Mouse (Mus musculus): ENCODE measurements around the gene Znrf1. TPM values are rescaled to one million over a fixed set of nuclear protein-coding genes. Genes with fewer than 3 reads are reported as not detected.
A peak's percentile ranks its signal among the peaks of the same experiment; 100 is the strongest.

The Znrf1 gene
- polyA plus RNA-seq, 1 experiment from 2014 or later: 23.1 TPM

- H3K36me3 ChIP-seq (ENCODE audit: control insufficient read depth, insufficient read depth, low read length): no peaks in the 10 kb centered on the region
- peaks cover 19% of the 10 kb centered on the region; the same call in 1 of the 2 replicates for H3K4me1 ChIP-seq (ENCODE audit: control insufficient read depth, insufficient read depth, low read length)
- H3K4me2 ChIP-seq: no peak overlapping the region
- no peak overlapping the region for H3K9ac ChIP-seq (ENCODE audit: low read depth, low read length)
- no peaks in the 10 kb centered on the region for H3K27me3 ChIP-seq (ENCODE audit: control insufficient read depth, insufficient read depth, low read length)
- no peak for ATAC-seq (replicated peaks; ENCODE audit: insufficient number of reproducible peaks, low FRiP score, low TSS enrichment)
- no peak overlapping the region for H3K4me3 ChIP-seq (ENCODE audit: low read depth, low read length)
- WGBS (ENCODE audit: insufficient replicate concordance): 74% methylated on average over 9 of the region's 9 CpGs
- H3K27ac ChIP-seq (ENCODE audit: low read depth, low read length): peak overlapping the region; percentile 73
- no peaks in the 10 kb centered on the region for H3K9me3 ChIP-seq (replicated peaks; ENCODE audit: control insufficient read depth, low read length)
Observed at GRCm38 (mm10) chr8:111550002-111550870, 14.3 kb downstream of the Znrf1 start.

GRCm38 (mm10) chr8:111551511-111552130 lies 15.7 kb downstream of the Znrf1 start:
- H3K4me1 ChIP-seq (ENCODE audit: control insufficient read depth, insufficient read depth, low read length): peaks cover 17% of the 10 kb centered on the region; the same call in 1 of the 2 replicates
- no peaks in the 10 kb centered on the region for H3K36me3 ChIP-seq (ENCODE audit: control insufficient read depth, insufficient read depth, low read length)
- H3K27me3 ChIP-seq (ENCODE audit: control insufficient read depth, insufficient read depth, low read length): no peaks in the 10 kb centered on the region
- no peak overlapping the region for H3K4me3 ChIP-seq (ENCODE audit: low read depth, low read length)
- H3K4me2 ChIP-seq: no peak overlapping the region
- no peaks in the 10 kb centered on the region for H3K9me3 ChIP-seq (replicated peaks; ENCODE audit: control insufficient read depth, low read length)
- no peak overlapping the region for H3K27ac ChIP-seq (ENCODE audit: low read depth, low read length)
- WGBS (ENCODE audit: insufficient replicate concordance): 85% methylated on average over 8 of the region's 8 CpGs
- no peak for ATAC-seq (replicated peaks; ENCODE audit: insufficient number of reproducible peaks, low FRiP score, low TSS enrichment)
- H3K9ac ChIP-seq (ENCODE audit: low read depth, low read length): no peak overlapping the region

GRCm38 (mm10) chr8:111561824-111562223 lies 25.9 kb downstream of the Znrf1 start:
- H3K4me2 ChIP-seq: 0 out of 2 replicates have a peak overlapping the region, but pooled peaks have one; percentile 11
- ATAC-seq (replicated peaks; ENCODE audit: insufficient number of reproducible peaks, low FRiP score, low TSS enrichment): no peak
- WGBS (ENCODE audit: insufficient replicate concordance): 61% methylated on average over 4 of the region's 4 CpGs
- H3K9ac ChIP-seq (ENCODE audit: low read depth, low read length): no peak overlapping the region
- no peaks in the 10 kb centered on the region for H3K36me3 ChIP-seq (ENCODE audit: control insufficient read depth, insufficient read depth, low read length)
- H3K4me3 ChIP-seq (ENCODE audit: low read depth, low read length): no peak overlapping the region
- H3K9me3 ChIP-seq (replicated peaks; ENCODE audit: control insufficient read depth, low read length): no peaks in the 10 kb centered on the region
- H3K27ac ChIP-seq (ENCODE audit: low read depth, low read length): peak overlapping the region; percentile 64
- H3K27me3 ChIP-seq (ENCODE audit: control insufficient read depth, insufficient read depth, low read length): no peaks in the 10 kb centered on the region
- peaks cover 35% of the 10 kb centered on the region for H3K4me1 ChIP-seq (ENCODE audit: control insufficient read depth, insufficient read depth, low read length)

GRCm38 (mm10) chr8:111562274-111562803 lies 26.4 kb downstream of the Znrf1 start:
- Histone ChIP-seq H3K4me2 (no peak overlapping the region), H3K27me3 (ENCODE audit: control insufficient read depth, insufficient read depth, low read length) (no peaks in the 10 kb centered on the region), H3K4me3 (ENCODE audit: low read depth, low read length) (no peak overlapping the region), H3K4me1 (ENCODE audit: control insufficient read depth, insufficient read depth, low read length) (peaks cover 34% of the 10 kb centered on the region), H3K9me3 (replicated peaks; ENCODE audit: control insufficient read depth, low read length) (no peaks in the 10 kb centered on the region), H3K9ac (ENCODE audit: low read depth, low read length) (no peak overlapping the region), H3K27ac (ENCODE audit: low read depth, low read length) (no peak overlapping the region), H3K36me3 (ENCODE audit: control insufficient read depth, insufficient read depth, low read length) (no peaks in the 10 kb centered on the region)
- 92% methylated on average over 5 of the region's 5 CpGs for WGBS (ENCODE audit: insufficient replicate concordance)
- no peak for ATAC-seq (replicated peaks; ENCODE audit: insufficient number of reproducible peaks, low FRiP score, low TSS enrichment)

GRCm38 (mm10) chr8:111563075-111563474 lies 27.2 kb downstream of the Znrf1 start:
- whole genome bisulfite sequencing (ENCODE audit: insufficient replicate concordance): 96% methylated on average over 5 of the region's 5 CpGs
- H3K36me3 ChIP-seq (ENCODE audit: control insufficient read depth, insufficient read depth, low read length): no peaks in the 10 kb centered on the region
- H3K9ac ChIP-seq (ENCODE audit: low read depth, low read length): no peak overlapping the region
- H3K4me3 ChIP-seq (ENCODE audit: low read depth, low read length): no peak overlapping the region
- ATAC-seq (replicated peaks; ENCODE audit: insufficient number of reproducible peaks, low FRiP score, low TSS enrichment): no peak
- H3K4me2 ChIP-seq: no peak overlapping the region
- H3K9me3 ChIP-seq (replicated peaks; ENCODE audit: control insufficient read depth, low read length): no peaks in the 10 kb centered on the region
- no peak overlapping the region for H3K27ac ChIP-seq (ENCODE audit: low read depth, low read length)
- peaks cover 41% of the 10 kb centered on the region for H3K4me1 ChIP-seq (ENCODE audit: control insufficient read depth, insufficient read depth, low read length)
- H3K27me3 ChIP-seq (ENCODE audit: control insufficient read depth, insufficient read depth, low read length): no peaks in the 10 kb centered on the region

GRCm38 (mm10) chr8:111563687-111564086 lies 27.8 kb downstream of the Znrf1 start:
- Histone ChIP-seq H3K9ac (ENCODE audit: low read depth, low read length) (no peak overlapping the region), H3K27me3 (ENCODE audit: control insufficient read depth, insufficient read depth, low read length) (no peaks in the 10 kb centered on the region), H3K4me1 (ENCODE audit: control insufficient read depth, insufficient read depth, low read length) (peaks cover 43% of the 10 kb centered on the region), H3K36me3 (ENCODE audit: control insufficient read depth, insufficient read depth, low read length) (no peaks in the 10 kb centered on the region), H3K4me3 (ENCODE audit: low read depth, low read length) (no peak overlapping the region), H3K9me3 (replicated peaks; ENCODE audit: control insufficient read depth, low read length) (no peaks in the 10 kb centered on the region), H3K27ac (ENCODE audit: low read depth, low read length) (no peak overlapping the region), H3K4me2 (no peak overlapping the region)
- ATAC-seq (replicated peaks; ENCODE audit: insufficient number of reproducible peaks, low FRiP score, low TSS enrichment): no peak
- WGBS (ENCODE audit: insufficient replicate concordance): 87% methylated on average over 4 of the region's 4 CpGs

GRCm38 (mm10) chr8:111564093-111564492 lies 28.2 kb downstream of the Znrf1 start:
- WGBS (ENCODE audit: insufficient replicate concordance): 81% methylated on average over 2 of the region's 2 CpGs
- ATAC-seq (replicated peaks; ENCODE audit: insufficient number of reproducible peaks, low FRiP score, low TSS enrichment): no peak
- Histone ChIP-seq H3K9me3 (replicated peaks; ENCODE audit: control insufficient read depth, low read length) (no peaks in the 10 kb centered on the region), H3K27ac (ENCODE audit: low read depth, low read length) (no peak overlapping the region), H3K27me3 (ENCODE audit: control insufficient read depth, insufficient read depth, low read length) (no peaks in the 10 kb centered on the region), H3K9ac (ENCODE audit: low read depth, low read length) (no peak overlapping the region), H3K4me3 (ENCODE audit: low read depth, low read length) (no peak overlapping the region), H3K4me2 (no peak overlapping the region), H3K36me3 (ENCODE audit: control insufficient read depth, insufficient read depth, low read length) (no peaks in the 10 kb centered on the region), H3K4me1 (ENCODE audit: control insufficient read depth, insufficient read depth, low read length) (peaks cover 39% of the 10 kb centered on the region)

GRCm38 (mm10) chr8:111565784-111566191 lies 29.9 kb downstream of the Znrf1 start:
- ATAC-seq (replicated peaks; ENCODE audit: insufficient number of reproducible peaks, low FRiP score, low TSS enrichment): peak; percentile 62; the same call in 1 of the 2 replicates
- WGBS (ENCODE audit: insufficient replicate concordance): 21% methylated on average over 5 of the region's 5 CpGs
- H3K9ac ChIP-seq (ENCODE audit: low read depth, low read length): peak overlapping the region; percentile 22; the same call in 1 of the 2 replicates
- no peaks in the 10 kb centered on the region for H3K27me3 ChIP-seq (ENCODE audit: control insufficient read depth, insufficient read depth, low read length)
- H3K9me3 ChIP-seq (replicated peaks; ENCODE audit: control insufficient read depth, low read length): no peaks in the 10 kb centered on the region
- H3K36me3 ChIP-seq (ENCODE audit: control insufficient read depth, insufficient read depth, low read length): no peaks in the 10 kb centered on the region
- H3K4me1 ChIP-seq (ENCODE audit: control insufficient read depth, insufficient read depth, low read length): peaks cover 37% of the 10 kb centered on the region
- H3K27ac ChIP-seq (ENCODE audit: low read depth, low read length): peak overlapping the region; percentile 29; the same call in 1 of the 2 replicates
- 0 out of 2 replicates have a peak overlapping the region, but pooled peaks have one; percentile 19 for H3K4me2 ChIP-seq
- no peak overlapping the region for H3K4me3 ChIP-seq (ENCODE audit: low read depth, low read length)

All from heart, embryonic 11.5 days (tissue).